Mouse (Mus musculus) left cerebral cortex, adult 9 months (tissue): ENCODE measurements at regions not wholly inside any gene's neighbourhood (a gene's known extent, or its start where the extent isn't known, plus 50 kb on each side); places are given as distances from the start of the nearest gene placed in this dataset.

ENCODE experiments used
- DNase-seq, 2 experiments: peaks; one replicate each; pipeline ENCODE4 v3.0.0; 2022; ENCODE audit warnings: low spot score in 2 of 2

GRCm38 (mm10) chr2:167823044-167823443 lies 108.8 kb upstream of the Ptpn1 start:
- no peak for DNase-seq

DNA sequence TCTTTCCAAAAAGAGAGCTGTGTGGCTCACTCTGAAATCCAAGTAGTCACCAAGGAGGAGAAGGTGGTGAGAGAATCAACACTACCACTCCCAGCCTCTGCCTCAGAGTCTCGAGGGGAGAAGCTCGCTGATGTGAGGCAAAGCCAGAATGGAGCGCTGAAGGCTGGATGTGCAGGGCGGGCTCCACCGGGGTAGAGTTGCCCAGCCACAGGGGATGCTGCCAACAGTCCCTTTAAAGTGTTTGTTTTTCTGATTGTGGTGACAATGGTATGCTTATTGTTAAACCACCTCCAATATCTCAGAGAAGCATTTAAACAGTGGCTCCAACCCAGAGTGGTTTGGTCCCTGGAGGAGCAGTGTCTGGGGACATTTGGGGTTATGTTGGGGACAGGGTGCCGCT lies 110.7 kb upstream of the Ptpn1 start:
- no peak for DNase-seq

DNA sequence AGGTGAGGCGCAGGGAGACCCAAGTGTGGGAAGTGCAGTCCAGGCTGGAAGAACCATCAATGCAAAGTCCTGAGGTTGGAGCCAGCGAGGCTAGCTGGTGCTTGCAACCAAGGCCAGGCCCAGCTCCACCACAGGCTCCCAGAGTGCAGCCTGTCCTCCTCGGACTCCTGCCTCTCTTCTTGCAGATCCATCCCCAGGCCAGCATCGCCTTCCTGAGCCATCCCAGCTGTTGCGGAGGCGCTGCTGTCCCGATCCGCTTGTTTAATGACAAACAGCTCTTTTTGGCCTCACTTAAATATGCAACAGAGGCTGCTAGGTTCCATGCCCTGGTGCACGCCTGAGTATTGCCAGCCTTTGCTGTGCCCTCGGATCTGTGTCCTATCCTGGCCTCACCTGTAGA lies 113.1 kb upstream of the Ptpn1 start:
- DNase-seq: no peak

DNA sequence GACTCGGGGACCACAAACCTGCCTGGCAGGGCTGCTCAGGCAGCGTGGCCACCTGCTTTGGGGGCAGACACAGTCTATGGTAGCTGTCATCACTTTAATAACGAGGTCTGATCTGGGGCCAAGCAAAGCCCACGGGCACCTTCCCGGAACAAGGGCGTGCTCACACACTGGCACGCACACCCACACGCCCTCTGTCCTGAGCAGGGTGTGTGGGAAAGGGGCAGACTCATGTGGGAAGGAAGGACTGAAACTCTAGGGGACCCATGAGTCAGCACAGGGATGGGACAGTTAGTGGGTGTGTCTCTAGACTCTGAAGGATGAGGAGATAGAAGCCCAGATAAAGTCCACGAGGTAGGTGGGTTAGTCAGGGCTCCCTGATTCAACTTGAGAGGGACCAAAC lies 114.8 kb upstream of the Ptpn1 start:
- no peak for DNase-seq

GRCm38 (mm10) chr2:167815123-167815522 lies 116.7 kb upstream of the Ptpn1 start:
- DNase-seq: no peak

DNA sequence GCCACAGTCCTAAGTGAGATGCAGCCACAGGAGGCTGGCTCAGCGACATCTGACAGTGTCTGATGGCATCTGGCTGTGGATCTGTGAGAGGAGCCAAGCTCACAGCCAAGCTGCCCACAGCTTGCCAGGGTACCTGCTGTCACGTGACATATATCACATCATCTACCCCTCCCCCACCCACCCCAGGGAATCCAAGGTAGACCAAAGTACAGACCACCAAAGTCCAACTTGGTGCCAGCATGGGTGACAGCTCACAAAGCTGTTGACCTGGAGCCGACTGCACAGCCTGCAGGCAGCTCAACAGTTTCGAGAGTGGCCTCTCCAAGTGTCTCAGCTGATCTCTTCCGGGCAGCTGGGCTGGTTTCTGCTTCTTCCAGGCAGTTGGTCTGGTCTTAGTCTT lies 119.6 kb upstream of the Tmem189 start:
- DNase-seq: no peak

- DNase-seq: no peak
These were observed 116.1 kb upstream of the Tmem189 start for GRCm38 (mm10) chr2:167805629-167806304.

GRCm38 (mm10) chr2:167804493-167805227 lies 115.0 kb upstream of the Tmem189 start:
- DNase-seq: no peak

DNA sequence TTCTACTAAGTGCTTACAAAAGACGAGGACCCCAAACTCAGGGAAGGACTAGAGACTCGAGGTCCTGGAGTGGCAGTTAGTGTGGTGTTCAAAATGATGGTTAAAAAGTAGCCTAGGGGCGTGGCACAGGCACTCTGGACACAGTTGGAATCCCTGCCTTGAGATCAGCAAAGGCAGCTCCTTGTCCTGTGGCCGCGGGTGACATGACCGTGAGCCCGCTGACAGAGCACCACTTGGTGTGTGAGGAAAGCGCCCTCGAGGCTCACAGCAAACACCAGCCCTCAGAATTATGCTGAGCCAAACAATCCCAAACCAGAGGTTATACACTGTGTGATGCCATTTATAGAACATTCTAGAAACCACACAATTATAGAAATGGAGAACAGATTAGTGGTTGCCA lies 112.9 kb upstream of the Tmem189 start:
- DNase-seq: no peak

DNA sequence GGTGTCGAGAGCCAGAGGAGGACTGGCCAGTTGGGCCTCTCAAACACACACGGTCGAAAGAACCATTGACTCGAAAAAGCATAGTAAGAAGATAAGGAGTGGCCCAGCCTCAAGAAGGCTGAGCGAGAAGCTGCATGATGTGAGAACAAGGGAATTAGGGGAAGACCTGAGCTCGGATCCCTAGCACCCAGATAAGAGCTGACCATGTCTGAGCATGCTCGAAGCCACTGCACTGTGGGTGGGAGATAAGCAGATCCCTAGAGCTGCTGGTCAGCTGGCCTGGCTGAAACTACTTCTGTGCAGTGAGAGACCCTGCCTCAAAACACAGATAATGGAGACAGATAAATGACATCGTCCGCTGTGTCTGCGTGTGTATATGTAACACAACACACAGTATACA lies 111.8 kb upstream of the Tmem189 start:
- no peak for DNase-seq

DNA sequence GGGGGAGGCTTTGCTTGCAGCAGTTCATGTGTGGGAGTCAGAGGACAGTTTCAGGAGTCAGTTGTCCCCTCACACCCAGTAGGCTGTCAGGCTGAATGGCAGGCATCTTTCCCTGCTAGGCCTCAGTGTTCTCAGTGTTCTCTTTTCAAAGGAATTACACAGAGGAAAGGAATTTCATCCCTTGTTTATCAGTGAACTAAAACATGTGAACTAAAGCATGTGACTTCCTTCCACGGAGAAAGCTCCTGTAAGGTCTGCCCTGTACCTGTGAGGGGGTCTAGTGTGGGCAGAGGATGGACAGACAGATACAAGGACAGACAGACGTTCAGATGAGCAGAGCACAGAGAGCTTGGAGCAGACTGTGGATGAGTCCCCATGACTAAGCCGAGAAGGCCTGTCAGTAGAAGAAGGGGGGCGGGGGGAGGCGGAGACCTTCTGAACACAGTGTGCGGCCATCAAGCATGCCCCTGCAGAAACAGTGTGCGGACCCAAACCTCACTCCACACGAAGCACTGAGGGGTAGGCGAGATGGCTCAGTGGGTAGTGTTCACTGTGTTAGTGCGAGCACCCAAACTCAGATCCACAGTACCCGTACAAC lies 111.1 kb upstream of the Tmem189 start:
- no peak for DNase-seq

DNA sequence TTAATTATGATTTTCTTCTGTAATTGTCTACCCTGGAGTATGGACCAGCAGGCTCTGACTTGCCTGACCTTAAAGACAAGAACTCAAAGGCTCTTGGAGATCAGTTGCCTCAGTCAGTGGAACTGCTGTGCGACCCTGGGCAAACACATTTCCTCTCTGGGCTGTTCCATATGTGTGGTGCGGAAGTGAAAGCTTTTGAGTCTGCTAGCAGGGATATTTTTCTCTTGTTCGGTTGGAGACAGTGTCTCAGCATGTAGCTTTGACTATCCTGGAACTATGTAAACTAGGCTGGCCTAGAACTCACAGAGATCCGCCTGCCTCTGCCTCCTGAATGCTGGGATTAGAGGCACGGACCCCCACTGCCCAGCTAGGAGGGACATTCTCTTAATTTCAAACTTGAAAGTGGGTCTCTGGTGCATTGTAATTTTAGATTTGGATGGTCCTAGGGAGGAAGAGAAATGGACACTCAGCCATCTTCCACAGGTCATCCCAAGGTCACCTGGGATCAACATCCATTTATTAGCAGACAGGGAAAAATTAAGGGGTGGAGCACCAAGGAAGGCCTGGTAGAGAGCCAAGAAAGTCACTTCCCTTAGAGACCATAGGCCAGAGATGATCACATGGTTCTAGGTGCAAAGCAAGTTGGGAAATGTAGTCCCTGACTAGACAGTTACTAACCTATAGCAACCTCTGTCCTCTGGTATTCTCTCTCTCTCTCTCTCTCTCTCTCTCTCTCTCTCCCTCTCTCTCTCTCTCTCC lies 110.2 kb upstream of the Tmem189 start:
- DNase-seq: no peak

GRCm38 (mm10) chr2:167798969-167799513 lies 109.4 kb upstream of the Tmem189 start:
- DNase-seq: no peak

GRCm38 (mm10) chr2:167798076-167798782 lies 108.6 kb upstream of the Tmem189 start:
- no peak for DNase-seq

- DNase-seq: no peak
These were observed 105.9 kb upstream of the Tmem189 start for GRCm38 (mm10) chr2:167795491-167795890.

DNA sequence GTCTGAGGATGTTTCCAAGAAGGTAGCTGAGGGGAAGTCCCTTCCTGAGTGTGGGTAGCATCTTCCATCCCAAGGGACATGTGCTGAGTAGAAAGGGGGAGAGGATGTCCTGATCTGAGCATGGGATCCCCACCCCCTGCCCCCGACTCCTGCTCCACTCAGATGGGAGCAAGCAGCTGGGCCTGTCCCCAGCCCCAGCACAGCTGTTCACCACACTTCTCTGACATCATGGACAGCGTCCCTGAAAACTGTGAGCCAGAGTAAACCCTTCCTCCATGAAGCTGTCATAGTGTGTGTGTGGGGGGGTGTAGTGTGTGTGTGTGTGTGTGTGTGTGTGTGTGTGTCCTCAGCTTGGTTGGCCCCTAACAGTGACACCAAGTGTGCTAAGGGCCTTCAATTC lies 104.3 kb upstream of the Tmem189 start:
- DNase-seq: no peak

DNA sequence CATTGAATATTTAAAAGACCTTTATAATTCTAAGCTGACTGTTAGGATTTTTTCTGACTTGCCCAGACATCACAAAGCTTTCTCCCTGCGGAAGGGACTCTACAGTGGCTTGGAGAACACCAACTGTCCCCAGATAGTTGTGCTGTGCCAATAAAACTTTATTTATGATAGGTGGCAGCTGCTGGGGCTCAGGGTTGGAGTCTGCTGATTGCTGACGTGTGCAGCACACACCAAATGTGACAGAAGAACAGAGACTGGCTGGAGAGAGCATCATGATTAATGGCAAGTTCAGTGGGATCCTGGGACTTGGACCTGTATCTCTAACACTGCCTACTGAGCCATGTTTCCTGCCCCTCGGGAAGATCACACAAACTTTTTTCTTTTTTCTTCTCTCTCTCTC lies 103.1 kb upstream of the Tmem189 start:
- DNase-seq: no peak

- DNase-seq: no peak
These were observed 102.7 kb upstream of the Tmem189 start for GRCm38 (mm10) chr2:167792330-167792729.

GRCm38 (mm10) chr2:167789471-167789923 lies 99.9 kb upstream of the Tmem189 start:
- peak in 1 of 2 experiments; percentile 34 for DNase-seq

DNA sequence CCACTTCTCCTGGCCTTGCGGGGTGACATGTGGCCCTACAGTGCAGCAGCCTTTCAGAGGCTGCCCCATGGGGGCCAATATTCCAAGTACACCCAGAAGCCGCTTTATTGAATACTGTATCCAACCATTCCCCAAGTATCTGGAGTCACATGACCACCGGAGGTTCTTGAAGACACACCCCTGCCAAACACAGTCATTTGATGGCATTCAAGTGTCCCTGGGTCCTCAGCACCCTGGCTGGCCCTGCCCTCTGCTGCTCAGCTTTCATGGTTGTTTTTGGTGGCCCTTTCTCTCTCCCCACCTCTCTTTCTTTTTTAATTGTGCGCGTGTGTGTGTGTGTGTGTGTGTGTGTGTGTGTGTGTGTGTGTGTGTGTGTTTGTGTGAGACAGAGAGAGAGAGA lies 97.3 kb upstream of the Tmem189 start:
- no peak for DNase-seq

GRCm38 (mm10) chr2:167784353-167784752 lies 94.7 kb upstream of the Tmem189 start:
- no peak for DNase-seq
